Mouse (Mus musculus) ES-Bruce4 (cell line): ENCODE measurements around the gene Angptl6. TPM values are rescaled to one million over a fixed set of nuclear protein-coding genes. Genes with fewer than 3 reads are reported as not detected.
A peak's percentile ranks its signal among the peaks of the same experiment; 100 is the strongest.

Source experiments
- H3K27ac ChIP-seq: 2 replicates; pipeline ENCODE4 v1.5.1; 2012; ENCODE audit warnings: low read length, inconsistent platforms; ENCODE audit not compliant: insufficient read depth
- H3K27me3 ChIP-seq: 2 replicates; pipeline ENCODE4 v1.6.1; 2012; ENCODE audit warnings: mild to moderate bottlenecking, low read length, inconsistent platforms; ENCODE audit not compliant: control insufficient read depth, poor library complexity, insufficient read depth, severe bottlenecking
- H3K36me3 ChIP-seq: 2 replicates; pipeline ENCODE4 v1.6.1; 2012; ENCODE audit warnings: inconsistent platforms, mild to moderate bottlenecking, low read length, moderate library complexity; ENCODE audit not compliant: control insufficient read depth, poor library complexity, insufficient read depth, severe bottlenecking
- H3K4me1 ChIP-seq: one replicate; pipeline ENCODE4 v1.8.1; 2011; ENCODE audit warnings: low read length; ENCODE audit not compliant: control insufficient read depth, insufficient read depth
- H3K4me3 ChIP-seq: 2 replicates; pipeline ENCODE4 v1.5.1; 2011; ENCODE audit warnings: low read depth, mild to moderate bottlenecking, low read length
- H3K9ac ChIP-seq: 2 replicates; pipeline ENCODE4 v1.6.1; 2012; ENCODE audit warnings: low read depth, mild to moderate bottlenecking, inconsistent platforms; ENCODE audit not compliant: poor library complexity, severe bottlenecking
- H3K9me3 ChIP-seq: replicated peaks from 2 replicates; pipeline ENCODE4 v1.6.1; 2012; ENCODE audit warnings: mild to moderate bottlenecking, low read length, inconsistent platforms; ENCODE audit not compliant: control insufficient read depth, poor library complexity, insufficient read depth, severe bottlenecking
- CTCF ChIP-seq: IDR thresholded peaks from one replicate; pipeline ENCODE4 v1.8.1; 2011; ENCODE audit warnings: low read depth, low read length
- EP300 ChIP-seq: IDR thresholded peaks from 2 replicates; pipeline ENCODE4 v1.6.1; 2011; ENCODE audit warnings: low read depth, low read length; ENCODE audit not compliant: insufficient read depth
- POLR2A ChIP-seq: IDR thresholded peaks from one replicate; pipeline ENCODE4 v1.8.1; 2011; ENCODE audit warnings: low read length; ENCODE audit not compliant: insufficient read depth
- polyA plus RNA-seq: library from polyadenylated mRNA; stranded (reverse); fragments of >200 nt; gene quantifications from 2 replicates; pipeline ENCODE4 v1.2.4, GENCODE M21; 2011; ENCODE audit warnings: low read depth; ENCODE audit not compliant: missing spikeins, insufficient read depth, insufficient read length

The Angptl6 gene
- polyA plus RNA-seq, 1 experiment: 1.3 TPM

GRCm38 (mm10) chr9:20877118-20878040 is 2.1 kb downstream of the Angptl6 start:
- H3K27ac ChIP-seq: 0 out of 2 replicates have a peak overlapping the region, but pooled peaks have one; percentile 12
- H3K36me3 ChIP-seq: no peaks in the 10 kb centered on the region
- TF ChIP-seq CTCF: no peak
- no peak for TF ChIP-seq EP300
- peak; percentile 81 for TF ChIP-seq POLR2A
- H3K4me1 ChIP-seq: no peaks in the 10 kb centered on the region
- H3K27me3 ChIP-seq: no peaks in the 10 kb centered on the region
- H3K9me3 ChIP-seq: peaks cover 2% of the 10 kb centered on the region
- H3K4me3 ChIP-seq: peak overlapping the region; percentile 49
- H3K9ac ChIP-seq: peak overlapping the region; percentile 14

- H3K9ac ChIP-seq: no peak overlapping the region
- peaks cover 2% of the 10 kb centered on the region for H3K9me3 ChIP-seq
- TF ChIP-seq EP300 (no peak), POLR2A (no peak), CTCF (no peak)
- H3K4me1 ChIP-seq: no peaks in the 10 kb centered on the region
- H3K36me3 ChIP-seq: no peaks in the 10 kb centered on the region
- no peaks in the 10 kb centered on the region for H3K27me3 ChIP-seq
- no peak overlapping the region for H3K27ac ChIP-seq
- H3K4me3 ChIP-seq: no peak overlapping the region
Observed at GRCm38 (mm10) chr9:20876318-20877117, 3.0 kb downstream of the Angptl6 start.

- Histone ChIP-seq H3K4me1 (no peaks in the 10 kb centered on the region), H3K27me3 (no peaks in the 10 kb centered on the region), H3K9ac (no peak overlapping the region), H3K4me3 (no peak overlapping the region), H3K9me3 (no peaks in the 10 kb centered on the region), H3K36me3 (no peaks in the 10 kb centered on the region), H3K27ac (no peak overlapping the region)
- no peak for TF ChIP-seq POLR2A
- no peak for TF ChIP-seq CTCF
Observed at GRCm38 (mm10) chr9:20875021-20875790, 4.3 kb downstream of the Angptl6 start.

GRCm38 (mm10) chr9:20873521-20873920 is 6.0 kb downstream of the Angptl6 start:
- H3K36me3 ChIP-seq: no peaks in the 10 kb centered on the region
- no peak for TF ChIP-seq CTCF
- no peak for TF ChIP-seq EP300
- no peak for TF ChIP-seq POLR2A
- H3K27me3 ChIP-seq: no peaks in the 10 kb centered on the region
- no peaks in the 10 kb centered on the region for H3K4me1 ChIP-seq
- H3K9me3 ChIP-seq: no peaks in the 10 kb centered on the region
- no peak overlapping the region for H3K27ac ChIP-seq
- no peak overlapping the region for H3K4me3 ChIP-seq
- H3K9ac ChIP-seq: no peak overlapping the region

GRCm38 (mm10) chr9:20872991-20873390 is 6.5 kb downstream of the Angptl6 start:
- Histone ChIP-seq H3K36me3 (no peaks in the 10 kb centered on the region), H3K4me3 (no peak overlapping the region), H3K27me3 (no peaks in the 10 kb centered on the region), H3K9ac (no peak overlapping the region), H3K27ac (no peak overlapping the region), H3K9me3 (no peaks in the 10 kb centered on the region), H3K4me1 (no peaks in the 10 kb centered on the region)
- no peak for TF ChIP-seq EP300
- no peak for TF ChIP-seq POLR2A
- no peak for TF ChIP-seq CTCF
